Mouse (Mus musculus) adrenal gland, adult 18-20 months (tissue): ENCODE data around the gene Olfr498. TPM values are rescaled to one million over a fixed set of nuclear protein-coding genes. Genes with fewer than 3 reads are reported as not detected.

Source experiments
- DNase-seq, 2 experiments: peaks; one replicate each; pipeline ENCODE4 v3.0.0; 2021 to 2022; ENCODE audit warnings: low spot score in 2 of 2
- long read RNA-seq, 2 experiments: library from polyadenylated mRNA; stranded (forward); transcript quantifications; one replicate each; pipeline ENCODE4 v2.0.0; 2021
- total RNA-seq, 2 experiments: library from RNA; stranded (reverse); gene quantifications; 1 replicate in 1 of 2; 2 replicates in 1 of 2; pipeline ENCODE4 v1.2.3; 2021

The Olfr498 gene
- not detected for total RNA-seq
- long read RNA-seq, experiment 1, result 0 reads
- long read RNA-seq, experiment 2, result 0 reads

DNA sequence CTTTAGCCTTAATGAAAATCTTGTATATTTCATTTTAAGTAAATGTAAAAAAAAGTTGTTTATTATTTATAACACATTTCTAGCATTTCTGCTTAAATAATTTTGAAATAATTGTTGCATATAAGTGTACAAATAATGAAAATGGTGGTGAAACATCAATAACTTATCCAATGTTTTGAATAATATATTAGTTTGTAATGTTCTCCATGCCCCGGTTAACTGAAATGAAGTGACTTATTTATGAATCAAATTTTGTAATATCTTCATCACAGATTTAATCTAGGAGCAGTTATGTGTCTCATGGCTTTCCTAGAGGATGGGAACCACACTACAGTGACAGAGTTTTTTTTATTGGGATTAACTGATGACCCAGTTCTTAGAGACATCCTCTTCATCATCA lies at the start of gene Olfr498:
Olfr498 (plus strand) TSS at position 301 of the 400 bp plus-strand sequence.
- DNase-seq, result no peak

DNA sequence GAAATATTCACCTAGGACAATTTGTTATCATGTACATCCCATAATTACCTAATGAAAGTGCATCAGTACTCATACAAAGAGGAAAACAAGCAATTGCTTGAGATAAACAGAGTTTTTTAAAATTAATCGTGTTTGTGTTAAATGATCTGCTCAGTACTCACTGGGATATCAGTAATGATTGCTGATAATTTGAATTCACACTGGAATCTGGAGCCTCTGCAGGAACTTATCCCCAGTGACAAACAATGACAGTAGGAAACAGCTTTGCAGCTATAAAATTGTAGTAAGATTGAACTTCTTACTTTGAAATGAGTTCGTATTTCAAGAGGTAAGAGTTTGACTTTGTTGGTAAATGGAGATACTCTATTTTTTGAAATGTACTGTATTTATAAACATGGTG lies 45.0 kb upstream of the Olfr498 start, which contains the start of gene Olfr497:
Olfr497 (plus strand) TSS at position 301 of the 400 bp plus-strand sequence.
- DNase-seq, result no peak

Other genes with a start within 250 kb of the Olfr498 start
- gene Olfr488, start 207.0 kb upstream of the Olfr498 start, total RNA-seq, result not detected
- gene Olfr490, start 176.4 kb upstream of the Olfr498 start, total RNA-seq, result not detected
- gene Olfr491, start 151.9 kb upstream of the Olfr498 start, total RNA-seq, result not detected
- gene Olfr492, start 141.7 kb upstream of the Olfr498 start, total RNA-seq, result not detected
- not detected for gene Olfr493, start 118.3 kb upstream of the Olfr498 start, total RNA-seq
- gene Olfr494, start 100.0 kb upstream of the Olfr498 start, total RNA-seq, result not detected
- not detected for gene Olfr495, start 72.2 kb upstream of the Olfr498 start, total RNA-seq
- not detected for gene Olfr497, start 44.9 kb upstream of the Olfr498 start, total RNA-seq
- gene Olfr502, start 59.7 kb downstream of the Olfr498 start, total RNA-seq, result not detected
- gene Olfr503, start 79.2 kb downstream of the Olfr498 start, total RNA-seq, result not detected
- gene Olfr504, start 100.5 kb downstream of the Olfr498 start, total RNA-seq, result not detected
- not detected for gene Olfr506, start 145.5 kb downstream of the Olfr498 start, total RNA-seq
- gene Olfr507, start 156.5 kb downstream of the Olfr498 start, total RNA-seq, result not detected
- not detected for gene Olfr508, start 164.7 kb downstream of the Olfr498 start, total RNA-seq
- not detected for gene Olfr509, start 186.6 kb downstream of the Olfr498 start, total RNA-seq
- not detected for gene Olfr510, start 201.1 kb downstream of the Olfr498 start, total RNA-seq
- gene Olfr512, start 248.0 kb downstream of the Olfr498 start, total RNA-seq, result not detected